Mouse (Mus musculus) lung, embryonic 16.5 days (tissue): ENCODE results near the gene Gm14435. TPM values are rescaled to one million over a fixed set of nuclear protein-coding genes. Genes with fewer than 3 reads are reported as not detected.
"Not testable (repeated sequence)": the region's sequence is repeated elsewhere in the genome, so short reads cannot be mapped to it uniquely, and the experiment has no call there.

Source experiments
- ATAC-seq: fragments of 200-750 bp; cut with Nextera tagmentation; 2 replicates; pipeline ENCODE4 v1.8.0; 2017; ENCODE audit warnings: low read depth, mild to moderate bottlenecking, moderate library complexity
- H3K27ac ChIP-seq: fragments of 300-500 bp; sonication (generic); 2 replicates; pipeline ENCODE4 v1.5.1; 2014; ENCODE audit warnings: mild to moderate bottlenecking, control low read depth, low read length
- H3K27me3 ChIP-seq: fragments of 300-500 bp; sonication (generic); 2 replicates; pipeline ENCODE4 v1.6.1; 2014; ENCODE audit warnings: low read depth, low read length, mixed read lengths; ENCODE audit not compliant: control insufficient read depth, insufficient read depth
- H3K36me3 ChIP-seq: fragments of 300-500 bp; sonication (generic); 2 replicates; pipeline ENCODE4 v1.6.1; 2014; ENCODE audit warnings: low read length; ENCODE audit not compliant: control insufficient read depth, insufficient read depth
- H3K4me1 ChIP-seq: fragments of 300-500 bp; sonication (generic); replicated peaks from 2 replicates; pipeline ENCODE4 v1.6.1; 2014; ENCODE audit warnings: low read length, mixed read lengths; ENCODE audit not compliant: control insufficient read depth, insufficient read depth
- H3K4me2 ChIP-seq: fragments of 300-500 bp; sonication (generic); 2 replicates; pipeline ENCODE4 v1.6.1; 2014; ENCODE audit warnings: low read depth, low read length, control low read depth
- H3K4me3 ChIP-seq: fragments of 300-500 bp; sonication (generic); 2 replicates; pipeline ENCODE4 v1.5.1; 2014; ENCODE audit warnings: mild to moderate bottlenecking, low read length, control low read depth
- H3K9ac ChIP-seq: fragments of 300-500 bp; sonication (generic); 2 replicates; pipeline ENCODE4 v1.6.1; 2014; ENCODE audit warnings: low read length, control low read depth
- H3K9me3 ChIP-seq: fragments of 300-500 bp; sonication (generic); 2 replicates; pipeline ENCODE4 v1.6.1; 2016; ENCODE audit warnings: low read length; ENCODE audit not compliant: control insufficient read depth
- WGBS: fragments of 180-500 bp; shearing (Covaris S2); extraction: QIAGEN DNeasy Blood & Tissue Kit; methylation state at CpG from one replicate; pipeline ENCODE4 v1.1.7; 2014; 5-methylcytosine and 5-hydroxymethylcytosine counted together
- polyA plus RNA-seq: library from polyadenylated mRNA; unstranded; fragments of >200 nt; fragmentation: Nextera tagmentation; extraction: Ambion mirVana; gene quantifications from 2 replicates; pipeline ENCODE4 v1.2.1, GENCODE M21; 2015

Gm14435 gene
- 16.0 and 16.9 TPM in 2 replicates for polyA plus RNA-seq

DNA sequence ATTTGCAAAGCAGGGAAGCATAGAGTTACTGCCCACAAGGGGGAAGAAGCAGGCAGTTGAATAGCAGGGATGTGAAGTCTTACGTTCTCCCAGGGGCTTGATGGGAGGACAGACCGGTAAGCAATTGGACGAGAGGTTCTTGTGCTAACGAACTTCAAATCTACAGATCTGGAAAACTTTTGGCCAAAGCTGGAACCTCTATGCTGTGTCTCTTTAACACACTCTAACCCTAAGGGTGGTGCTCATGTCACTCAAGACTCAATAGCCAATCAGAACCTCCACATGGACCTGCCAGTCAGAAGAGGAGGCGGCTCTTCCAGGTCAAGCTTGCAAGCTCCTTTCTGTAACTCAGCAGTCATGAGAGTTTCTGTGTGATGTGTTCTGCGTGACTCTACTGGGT, at the start of gene Gm14435:
TSS of gene Gm14435 (plus strand) at position 301 of the 400 bp plus-strand sequence.
- H3K4me3 ChIP-seq, H3K4me1 ChIP-seq, ATAC-seq, H3K9ac ChIP-seq, H3K27ac ChIP-seq, H3K27me3 ChIP-seq, H3K4me2 ChIP-seq, H3K36me3 ChIP-seq, H3K9me3 ChIP-seq: not testable (repeated sequence)
- no CpG with 5 or more reads among the region's 6 CpGs for WGBS

Other genes starting within 250 kb of the Gm14435 start
- 5.8 and 10.5 TPM in 2 replicates for gene 2210418O10Rik, start 197.0 kb upstream of the Gm14435 start, polyA plus RNA-seq
- gene Gm11009, start 104.1 kb upstream of the Gm14435 start, polyA plus RNA-seq = not detected in 2 replicates
- 2.0 and 4.7 TPM in 2 replicates for gene Gm14434, start 63.2 kb downstream of the Gm14435 start, polyA plus RNA-seq
- not detected in 2 replicates for gene Zfp967, start 97.5 kb downstream of the Gm14435 start, polyA plus RNA-seq
- 4.9 and 23.4 TPM in 2 replicates for gene Gm14308, start 212.8 kb downstream of the Gm14435 start, polyA plus RNA-seq
- 9.1 and 10.1 TPM in 2 replicates for gene Zfp973, start 246.9 kb downstream of the Gm14435 start, polyA plus RNA-seq